Mouse (Mus musculus) hindbrain, embryonic 12.5 days (tissue): ENCODE data around the gene Zfp692. TPM values are rescaled to one million over a fixed set of nuclear protein-coding genes. Genes with fewer than 3 reads are reported as not detected.

Experiments
- ATAC-seq: fragments of 200-750 bp; cut with Nextera tagmentation; 2 replicates; pipeline ENCODE4 v1.8.0; 2017; ENCODE audit warnings: moderate TSS enrichment; ENCODE audit not compliant: low FRiP score
- H3K27ac ChIP-seq: fragments of 300-500 bp; sonication (generic); 2 replicates; pipeline ENCODE4 v1.5.1; 2016; ENCODE audit warnings: mild to moderate bottlenecking
- H3K27me3 ChIP-seq: fragments of 300-500 bp; sonication (generic); 2 replicates; pipeline ENCODE4 v1.6.1; 2016; ENCODE audit warnings: mild to moderate bottlenecking
- H3K36me3 ChIP-seq: fragments of 300-500 bp; sonication (generic); 2 replicates; pipeline ENCODE4 v1.6.1; 2016; ENCODE audit warnings: mild to moderate bottlenecking
- H3K4me1 ChIP-seq: fragments of 300-500 bp; sonication (generic); 2 replicates; pipeline ENCODE4 v1.6.1; 2016
- H3K4me2 ChIP-seq: fragments of 300-500 bp; sonication (generic); replicated peaks from 2 replicates; pipeline ENCODE4 v1.6.1; 2016; ENCODE audit warnings: mild to moderate bottlenecking
- H3K4me3 ChIP-seq: fragments of 300-500 bp; sonication (generic); 2 replicates; pipeline ENCODE4 v1.5.1; 2016; ENCODE audit warnings: mild to moderate bottlenecking
- H3K9ac ChIP-seq: fragments of 300-500 bp; sonication (generic); 2 replicates; pipeline ENCODE4 v1.6.1; 2016; ENCODE audit warnings: mild to moderate bottlenecking, moderate library complexity
- H3K9me3 ChIP-seq: fragments of 300-500 bp; sonication (generic); replicated peaks from 2 replicates; pipeline ENCODE4 v1.6.1; 2016; ENCODE audit warnings: mild to moderate bottlenecking
- WGBS: fragments of 180-500 bp; shearing (Covaris S2); methylation state at CpG from one replicate; pipeline ENCODE4 v1.1.7; 2016; 5-methylcytosine and 5-hydroxymethylcytosine counted together
- polyA plus RNA-seq: library from polyadenylated mRNA; unstranded; fragments of >200 nt; fragmentation: Nextera tagmentation; extraction: Ambion mirVana; gene quantifications from 2 replicates; pipeline ENCODE4 v1.2.1, GENCODE M21; 2016

Zfp692 gene
- 24.1 and 24.5 TPM in 2 replicates for polyA plus RNA-seq

DNA sequence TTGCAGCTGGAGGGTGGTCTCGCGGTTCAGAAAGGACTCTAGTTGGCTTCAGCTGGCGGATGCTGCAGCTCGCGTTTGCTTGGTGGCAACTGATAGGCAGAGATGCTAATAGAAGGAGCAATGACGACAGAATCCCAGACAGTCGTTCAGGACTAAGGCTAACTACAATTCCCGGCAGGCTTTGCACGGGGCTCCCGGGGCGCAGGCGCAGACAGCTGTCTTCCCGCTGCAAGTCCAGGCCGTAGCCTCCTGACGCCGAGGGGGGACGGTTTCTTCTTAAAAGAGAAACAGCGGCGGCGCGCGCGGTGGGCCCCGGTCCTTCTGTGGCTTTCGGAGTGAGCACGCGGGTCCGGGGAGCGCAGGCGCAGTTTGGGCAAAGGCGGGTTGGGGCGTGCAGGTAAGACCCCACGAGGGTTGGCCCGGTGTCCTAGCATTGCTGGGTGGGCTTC lies at the start of gene Zfp692:
Zfp692 (plus strand) TSS at position 210 of the 449 bp plus-strand sequence.
- Histone ChIP-seq H3K9me3 (no peaks in the 10 kb centered on the region), H3K27ac (peak within 1 kb of the TSS; percentile 71), H3K9ac (peak within 1 kb of the TSS; percentile 74), H3K36me3 (peaks cover 15% of the 10 kb centered on the region), H3K27me3 (0 out of 2 replicates have a peak, but pooled peaks cover 4% of the 10 kb centered on the region), H3K4me2 (peak within 1 kb of the TSS; percentile 70), H3K4me1 (peaks cover 18% of the 10 kb centered on the region), H3K4me3 (peak within 1 kb of the TSS; percentile 45)
- ATAC-seq, result peak; percentile 86
- under 1% methylated on average over 34 of the region's 34 CpGs for WGBS

DNA sequence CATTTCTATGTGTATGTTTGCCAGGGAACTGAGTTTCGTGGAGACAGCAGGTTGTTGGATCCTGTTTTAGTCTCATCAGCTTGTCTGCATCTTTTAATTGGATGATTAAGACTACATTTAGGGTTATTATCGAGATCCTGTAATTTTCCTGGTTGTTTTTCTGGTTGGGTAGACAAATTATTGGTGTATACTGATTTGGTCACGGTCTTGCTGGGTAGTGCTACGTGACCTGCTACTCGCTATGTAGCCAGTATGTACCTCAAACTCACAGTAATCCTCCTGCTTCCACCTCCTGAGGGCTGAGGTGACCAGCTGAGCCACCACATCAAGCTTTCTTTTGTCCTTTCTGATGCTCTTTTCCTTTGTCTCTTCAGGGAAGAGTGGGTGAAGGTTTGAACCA lies 49.1 kb upstream of the Zfp692 start:
- 87% methylated on average over 5 of the region's 5 CpGs for WGBS
- no peaks in the 10 kb centered on the region for H3K4me1 ChIP-seq
- ATAC-seq, result no peak

DNA sequence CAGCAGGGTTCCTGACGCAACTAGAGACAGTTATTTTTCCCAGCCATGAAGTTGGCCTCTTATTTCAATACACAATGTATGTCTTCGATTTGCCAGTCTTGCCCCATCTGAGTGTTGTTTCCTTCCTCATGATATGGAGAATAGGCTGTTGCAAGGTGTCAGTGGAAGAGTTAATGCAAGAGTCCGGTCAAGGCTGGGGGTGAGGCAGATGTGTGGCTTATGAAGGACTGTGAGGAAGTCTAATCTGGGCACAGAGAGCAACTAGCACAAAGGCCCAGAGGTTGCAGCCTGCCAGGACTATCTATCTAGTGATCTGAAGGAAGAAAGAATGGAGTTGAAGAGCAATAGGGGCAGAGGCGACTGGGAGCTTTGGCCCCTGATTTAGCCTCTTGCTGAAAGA lies 46.7 kb upstream of the Zfp692 start:
- no peak overlapping the region for H3K27ac ChIP-seq
- no peaks in the 10 kb centered on the region for H3K4me1 ChIP-seq
- WGBS, result 90% methylated on average over 4 of the region's 4 CpGs
- no peaks in the 10 kb centered on the region for H3K9me3 ChIP-seq
- H3K36me3 ChIP-seq, result no peaks in the 10 kb centered on the region
- ATAC-seq, result no peak
- no peaks in the 10 kb centered on the region for H3K27me3 ChIP-seq
- H3K9ac ChIP-seq, result no peak overlapping the region
- no peak overlapping the region for H3K4me3 ChIP-seq
- H3K4me2 ChIP-seq, result no peak overlapping the region

More for the DNA sequence above, 49.1 kb upstream of the Zfp692 start:
- H3K4me3 ChIP-seq, result no peak overlapping the region
- H3K9me3 ChIP-seq, result no peaks in the 10 kb centered on the region
- no peak overlapping the region for H3K27ac ChIP-seq
- no peaks in the 10 kb centered on the region for H3K36me3 ChIP-seq
- no peaks in the 10 kb centered on the region for H3K27me3 ChIP-seq
- H3K4me2 ChIP-seq, result no peak overlapping the region
- no peak overlapping the region for H3K9ac ChIP-seq

DNA sequence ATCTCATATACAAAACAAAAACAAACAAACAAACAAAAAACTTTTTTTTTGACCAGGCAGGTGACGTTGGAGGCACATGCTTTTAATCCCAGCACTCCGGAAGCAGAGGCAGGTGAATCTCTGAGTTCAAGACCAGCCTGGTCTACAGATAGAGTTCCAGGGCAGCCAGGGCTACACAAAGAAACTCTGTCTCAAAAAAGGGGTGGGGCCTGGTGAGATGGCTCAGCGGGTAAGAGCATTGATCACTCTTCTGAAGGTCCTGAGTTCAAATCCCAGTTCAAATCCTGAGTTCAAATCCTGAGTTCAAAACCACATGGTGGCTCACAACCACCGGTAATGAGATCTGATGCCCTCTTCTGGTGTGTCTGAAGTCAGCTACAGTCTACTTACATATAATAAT lies 45.0 kb upstream of the Zfp692 start:
- no peak overlapping the region for H3K9ac ChIP-seq
- H3K4me1 ChIP-seq, result no peaks in the 10 kb centered on the region
- H3K36me3 ChIP-seq, result no peaks in the 10 kb centered on the region
- no peaks in the 10 kb centered on the region for H3K27me3 ChIP-seq
- H3K27ac ChIP-seq, result no peak overlapping the region
- no peak overlapping the region for H3K4me2 ChIP-seq
- H3K9me3 ChIP-seq, result no peaks in the 10 kb centered on the region
- ATAC-seq, result no peak
- H3K4me3 ChIP-seq, result no peak overlapping the region
- WGBS, result 92% methylated on average over 4 of the region's 4 CpGs

DNA sequence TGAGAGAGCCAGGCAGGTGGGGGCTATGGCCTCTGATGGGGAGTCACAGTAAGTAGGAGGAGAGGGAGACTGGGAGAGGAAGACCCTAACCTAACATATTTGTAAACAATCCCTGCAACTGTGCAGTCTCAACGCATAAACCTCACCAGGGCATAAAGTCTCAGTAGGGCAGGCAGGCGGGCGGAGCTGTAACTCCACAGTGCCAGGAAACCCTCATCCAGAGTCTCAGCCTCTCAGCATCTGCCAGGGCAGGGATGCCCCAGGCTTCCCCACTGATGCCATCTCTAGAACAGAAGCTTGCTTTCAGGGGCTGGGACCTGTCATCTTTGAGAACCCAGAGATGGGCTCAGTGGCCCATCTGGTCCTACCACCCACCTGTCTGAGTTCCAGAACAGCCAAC lies 44.5 kb upstream of the Zfp692 start:
- H3K4me1 ChIP-seq, result no peaks in the 10 kb centered on the region
- ATAC-seq, result no peak
- no peaks in the 10 kb centered on the region for H3K9me3 ChIP-seq
- no peaks in the 10 kb centered on the region for H3K27me3 ChIP-seq
- H3K36me3 ChIP-seq, result no peaks in the 10 kb centered on the region
- H3K9ac ChIP-seq, result no peak overlapping the region
- H3K4me3 ChIP-seq, result no peak overlapping the region
- 93% methylated on average over 3 of the region's 3 CpGs for WGBS
- H3K27ac ChIP-seq, result no peak overlapping the region
- no peak overlapping the region for H3K4me2 ChIP-seq

DNA sequence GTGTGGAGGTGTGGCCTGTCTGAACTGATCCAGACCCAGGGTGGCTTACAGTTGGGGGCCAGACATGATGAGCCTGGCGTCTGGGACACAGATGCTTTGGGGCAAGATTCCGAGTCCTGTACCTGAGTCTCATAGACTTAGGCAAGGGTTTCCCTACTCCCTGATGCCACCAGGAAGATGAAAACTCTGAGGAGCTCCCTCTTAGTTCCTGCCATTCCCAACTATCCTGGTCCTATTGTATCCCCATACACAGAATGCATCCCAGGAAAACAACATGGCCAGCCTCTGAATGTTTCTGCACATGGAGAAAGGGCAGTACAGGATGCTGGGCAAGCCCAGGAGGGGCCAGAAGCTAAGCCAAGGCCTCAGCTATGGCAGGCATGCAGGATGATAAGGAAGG lies 43.4 kb upstream of the Zfp692 start:
- Histone ChIP-seq H3K27me3 (no peaks in the 10 kb centered on the region), H3K4me2 (no peak overlapping the region), H3K9me3 (no peaks in the 10 kb centered on the region), H3K36me3 (no peaks in the 10 kb centered on the region), H3K4me3 (no peak overlapping the region), H3K27ac (no peak overlapping the region), H3K4me1 (no peaks in the 10 kb centered on the region), H3K9ac (no peak overlapping the region)
- ATAC-seq, result no peak
- 74% methylated on average over 2 of the region's 2 CpGs for WGBS

DNA sequence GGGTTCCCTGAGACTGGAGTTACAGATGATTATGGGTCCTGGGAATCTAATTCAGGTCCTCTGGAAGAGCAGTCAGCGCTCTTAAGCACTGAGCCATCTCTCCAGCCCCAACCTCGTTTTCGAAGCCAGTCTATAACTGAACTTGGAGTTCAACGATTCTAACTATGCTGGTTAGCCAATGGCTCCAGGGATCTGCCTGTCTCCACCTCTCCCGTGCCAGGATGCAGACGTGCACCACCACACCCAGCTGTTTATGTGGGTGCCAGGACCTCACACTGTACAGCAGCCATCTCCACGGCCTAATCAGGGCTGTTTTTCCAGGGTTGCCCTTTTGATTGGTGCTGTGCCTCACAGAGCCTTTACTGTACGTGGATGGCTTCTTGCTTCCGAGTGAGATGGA lies 42.3 kb upstream of the Zfp692 start:
- no peaks in the 10 kb centered on the region for H3K36me3 ChIP-seq
- no peak overlapping the region for H3K4me3 ChIP-seq
- 91% methylated on average over 9 of the region's 9 CpGs for WGBS
- no peaks in the 10 kb centered on the region for H3K4me1 ChIP-seq
- no peaks in the 10 kb centered on the region for H3K9me3 ChIP-seq
- H3K9ac ChIP-seq, result no peak overlapping the region
- no peak for ATAC-seq
- no peak overlapping the region for H3K27ac ChIP-seq
- H3K4me2 ChIP-seq, result no peak overlapping the region
- no peaks in the 10 kb centered on the region for H3K27me3 ChIP-seq

DNA sequence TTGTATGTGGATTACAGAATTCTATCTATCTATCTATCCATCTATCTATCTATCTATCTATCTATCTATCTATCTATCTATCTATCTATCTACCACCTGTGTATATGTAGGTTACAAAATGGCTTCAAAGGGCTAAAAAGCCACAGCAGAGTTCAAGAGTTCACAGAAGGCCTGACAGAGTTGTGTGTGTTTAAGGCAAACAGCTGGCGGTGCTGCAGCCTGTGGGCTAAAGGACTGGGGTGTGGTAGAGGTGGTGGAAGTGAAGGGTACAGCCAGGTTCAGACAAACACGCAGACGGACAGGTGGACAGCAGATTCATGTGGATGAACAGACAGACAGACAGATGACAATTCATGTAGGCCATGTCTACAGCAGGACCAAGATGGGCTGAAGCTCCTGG lies 38.6 kb upstream of the Zfp692 start:
- Histone ChIP-seq H3K4me3 (no peak overlapping the region), H3K27me3 (no peaks in the 10 kb centered on the region), H3K36me3 (no peaks in the 10 kb centered on the region), H3K9ac (no peak overlapping the region), H3K27ac (no peak overlapping the region), H3K4me2 (no peak overlapping the region), H3K9me3 (no peaks in the 10 kb centered on the region), H3K4me1 (no peaks in the 10 kb centered on the region)
- WGBS, result 79% methylated on average over 3 of the region's 3 CpGs
- ATAC-seq, result no peak

DNA sequence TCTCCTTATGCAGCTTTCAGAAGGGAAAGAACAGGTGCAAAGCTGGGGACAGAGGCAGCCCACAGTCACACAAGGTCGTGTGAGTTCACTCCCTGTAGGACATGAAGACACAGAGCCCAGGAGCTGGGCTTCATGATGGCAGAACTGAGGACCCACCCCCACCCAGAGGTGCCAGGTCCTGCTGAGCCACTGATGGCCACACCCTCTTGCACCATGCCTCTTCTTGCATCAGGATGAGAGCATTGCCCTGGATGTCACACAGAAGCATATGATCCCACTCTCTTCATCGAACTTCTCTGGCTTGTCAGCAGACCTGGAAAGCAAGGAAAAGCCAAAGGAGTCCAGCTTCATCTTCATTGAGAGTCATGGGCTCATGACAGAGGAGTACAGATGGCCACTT lies 32.3 kb upstream of the Zfp692 start, which contains the start of gene 4930438A08Rik:
4930438A08Rik (plus strand) TSS at position 228 of the 400 bp plus-strand sequence.
- 67% methylated on average over 2 of the region's 2 CpGs for WGBS
- Histone ChIP-seq H3K4me2 (no peak within 1 kb of the TSS), H3K27me3 (no peaks in the 10 kb centered on the region), H3K9ac (no peak within 1 kb of the TSS), H3K4me3 (no peak within 1 kb of the TSS), H3K27ac (no peak within 1 kb of the TSS), H3K36me3 (no peaks in the 10 kb centered on the region), H3K9me3 (no peaks in the 10 kb centered on the region), H3K4me1 (no peaks in the 10 kb centered on the region)
- no peak for ATAC-seq

DNA sequence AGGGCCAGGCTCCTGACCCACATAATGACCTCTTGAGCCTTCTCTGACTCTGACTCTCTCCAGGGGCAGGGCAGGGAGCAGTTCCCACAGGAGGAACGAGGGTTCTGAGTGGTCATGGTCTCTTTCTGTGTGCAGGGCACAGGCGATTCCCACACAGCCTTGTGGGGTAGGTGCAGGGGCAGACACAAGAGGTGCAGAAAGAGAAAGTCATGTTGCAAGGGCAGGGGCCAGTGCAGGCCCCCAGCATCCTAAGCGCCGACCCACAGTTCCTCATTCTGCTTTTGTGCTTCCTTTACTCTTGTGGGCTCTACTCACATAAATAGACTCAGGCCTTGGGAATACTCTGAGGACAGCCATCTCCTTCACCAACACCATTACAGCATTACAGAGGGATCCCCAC lies 31.1 kb upstream of the Zfp692 start:
- Histone ChIP-seq H3K4me1 (no peaks in the 10 kb centered on the region), H3K36me3 (no peaks in the 10 kb centered on the region), H3K4me3 (no peak overlapping the region), H3K4me2 (no peak overlapping the region), H3K27me3 (no peaks in the 10 kb centered on the region), H3K9me3 (no peaks in the 10 kb centered on the region), H3K9ac (no peak overlapping the region), H3K27ac (no peak overlapping the region)
- 70% methylated on average over 4 of the region's 4 CpGs for WGBS
- no peak for ATAC-seq

DNA sequence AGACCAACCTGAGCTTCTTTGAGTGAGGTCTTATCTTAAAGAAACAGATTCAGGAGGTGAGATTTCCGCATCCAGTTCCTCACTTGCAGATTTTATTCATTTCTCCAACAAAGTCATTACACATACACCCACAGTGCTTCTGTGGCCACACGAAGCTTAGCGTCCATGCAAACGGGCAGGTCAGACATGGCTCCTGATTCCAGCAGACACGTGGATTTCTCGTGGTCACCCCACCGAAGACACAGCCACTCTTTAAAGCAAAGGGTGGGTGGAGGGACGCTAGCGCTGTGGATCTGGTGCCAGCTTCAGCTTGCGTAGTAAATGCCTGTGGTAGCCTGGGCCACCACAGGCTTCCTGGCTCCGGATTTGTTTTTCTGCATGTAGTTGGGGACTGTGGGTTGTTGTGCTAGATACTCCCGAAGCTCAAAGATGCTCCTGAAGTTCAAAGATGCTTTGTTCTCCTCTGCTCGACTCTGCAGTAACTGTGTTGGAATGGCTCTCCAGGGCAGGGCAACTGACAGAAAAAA lies 24.8 kb upstream of the Zfp692 start:
- no peak overlapping the region for H3K27ac ChIP-seq
- no peak overlapping the region for H3K4me3 ChIP-seq
- no peaks in the 10 kb centered on the region for H3K36me3 ChIP-seq
- H3K4me1 ChIP-seq, result no peaks in the 10 kb centered on the region
- no peak overlapping the region for H3K9ac ChIP-seq
- no peak overlapping the region for H3K4me2 ChIP-seq
- 85% methylated on average over 13 of the region's 13 CpGs for WGBS
- no peak for ATAC-seq
- H3K27me3 ChIP-seq, result no peaks in the 10 kb centered on the region
- no peaks in the 10 kb centered on the region for H3K9me3 ChIP-seq

DNA sequence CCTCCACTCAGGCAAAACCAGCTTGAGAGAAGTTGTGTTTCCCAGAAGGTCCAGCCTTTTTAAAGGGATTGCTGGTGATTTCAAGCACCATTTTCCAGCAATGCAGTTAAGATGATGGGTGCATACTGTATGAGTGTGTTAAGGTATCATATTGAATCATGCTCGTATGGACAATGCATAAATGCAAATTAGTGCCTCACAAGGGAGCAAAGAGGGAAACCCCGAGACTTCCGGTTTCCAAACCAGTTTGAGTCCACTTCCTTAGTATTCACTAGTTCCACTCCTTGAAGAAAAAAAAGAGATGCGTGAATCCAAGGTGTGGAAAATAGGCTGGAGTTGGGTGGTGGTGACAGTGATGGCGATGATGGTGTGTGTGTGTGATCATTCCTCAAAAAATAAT lies 24.4 kb upstream of the Zfp692 start:
- 86% methylated on average over 5 of the region's 5 CpGs for WGBS
- no peaks in the 10 kb centered on the region for H3K4me1 ChIP-seq
- no peak overlapping the region for H3K4me2 ChIP-seq
- H3K9me3 ChIP-seq, result no peaks in the 10 kb centered on the region
- no peak overlapping the region for H3K9ac ChIP-seq
- no peaks in the 10 kb centered on the region for H3K36me3 ChIP-seq
- no peak overlapping the region for H3K4me3 ChIP-seq
- H3K27me3 ChIP-seq, result no peaks in the 10 kb centered on the region
- no peak for ATAC-seq
- H3K27ac ChIP-seq, result no peak overlapping the region

DNA sequence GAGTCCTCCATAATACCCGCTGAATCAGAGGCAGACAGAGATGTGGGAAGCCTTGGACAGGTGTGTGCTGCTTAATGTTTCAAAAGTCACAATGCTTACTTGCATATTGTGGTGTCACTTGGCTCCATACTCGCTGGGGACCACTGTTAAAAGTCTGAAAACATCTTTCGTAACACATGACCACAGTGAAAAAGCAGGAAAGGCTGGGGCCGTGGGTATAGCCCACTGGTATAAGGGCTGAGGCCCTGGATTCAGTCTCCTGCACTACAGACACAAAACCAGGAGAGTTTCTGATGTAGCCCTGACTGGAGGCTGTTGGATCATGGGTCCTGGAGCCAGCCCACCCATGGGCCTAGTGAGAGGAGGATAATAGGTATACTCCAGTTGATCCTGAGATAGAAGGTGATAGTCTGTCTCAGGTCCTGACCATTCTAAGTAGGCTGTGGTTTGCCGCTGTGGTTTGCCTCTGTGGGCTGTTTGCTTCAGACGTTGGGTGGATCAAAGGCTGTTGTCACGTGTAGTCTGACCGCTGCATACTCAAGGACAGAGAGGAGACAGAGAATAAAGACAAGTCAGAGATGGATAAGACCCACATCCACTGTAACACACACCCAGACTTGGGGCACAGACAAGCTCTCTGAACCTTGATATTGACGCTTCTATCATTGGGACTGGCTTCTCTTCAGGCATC lies 16.7 kb upstream of the Zfp692 start:
- WGBS, result 78% methylated on average over 9 of the region's 9 CpGs
- no peak overlapping the region for H3K4me3 ChIP-seq
- no peak overlapping the region for H3K4me2 ChIP-seq
- ATAC-seq, result no peak
- H3K9me3 ChIP-seq, result no peaks in the 10 kb centered on the region
- no peaks in the 10 kb centered on the region for H3K36me3 ChIP-seq
- H3K27ac ChIP-seq, result no peak overlapping the region
- H3K27me3 ChIP-seq, result no peaks in the 10 kb centered on the region
- H3K9ac ChIP-seq, result no peak overlapping the region
- H3K4me1 ChIP-seq, result no peaks in the 10 kb centered on the region
